Mouse (Mus musculus): ENCODE data around the gene Ahnak2. TPM values are rescaled to one million over a fixed set of nuclear protein-coding genes. Genes with fewer than 3 reads are reported as not detected.

Gene Ahnak2
- polyA plus RNA-seq, 1 experiment from 2014 or later, result 1.2 TPM

DNA sequence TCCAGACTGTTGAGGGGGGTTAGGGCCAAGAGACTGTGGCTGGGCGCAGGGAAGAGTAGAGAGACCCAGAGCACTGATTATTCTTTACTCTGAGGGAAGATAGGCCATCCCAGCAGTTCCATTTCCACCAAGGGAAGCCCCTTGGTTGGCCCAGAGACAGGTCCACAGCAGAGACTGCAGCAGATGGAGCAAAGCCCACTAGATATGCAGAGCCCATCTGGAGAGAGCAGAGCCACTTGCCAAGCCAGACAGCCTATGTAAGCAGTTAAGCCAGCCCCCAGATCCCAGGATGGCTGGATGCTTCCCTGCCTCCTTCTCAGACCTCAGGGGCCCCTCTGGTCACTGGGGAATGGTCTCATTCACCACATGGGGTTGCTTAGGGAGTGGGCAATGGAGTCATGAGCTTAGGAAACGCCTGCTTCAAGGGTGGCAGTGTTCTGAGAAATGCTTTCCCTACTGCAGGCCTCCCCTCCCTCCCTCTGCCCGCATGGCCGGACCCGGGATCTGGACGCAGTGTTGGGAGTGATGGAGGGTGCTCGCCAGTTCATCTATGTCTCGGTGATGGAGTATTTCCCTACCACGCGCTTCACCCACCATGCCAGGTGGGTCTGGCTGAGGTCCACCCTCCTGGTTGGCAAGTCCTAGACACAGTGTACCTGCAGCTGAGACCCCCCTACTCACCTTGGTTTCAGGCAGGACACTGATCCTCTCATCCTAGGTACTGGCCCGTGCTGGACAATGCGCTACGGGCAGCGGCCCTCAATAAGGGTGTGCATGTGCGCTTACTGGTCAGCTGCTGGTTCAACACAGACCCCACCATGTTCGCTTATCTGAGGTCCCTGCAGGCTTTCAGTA lies 35.2 kb downstream of the Ahnak2 start:
- H3K9ac ChIP-seq, result no peak overlapping the region
- ATAC-seq (ENCODE audit: insufficient number of reproducible peaks, insufficient read depth, low FRiP score, low TSS enrichment, low read depth), result no peak
- H3K9me3 ChIP-seq, result no peaks in the 10 kb centered on the region
- H3K36me3 ChIP-seq, result no peaks in the 10 kb centered on the region
- no peak overlapping the region for H3K4me3 ChIP-seq
- H3K4me1 ChIP-seq, result no peaks in the 10 kb centered on the region
- 92% methylated on average over 16 of the region's 16 CpGs for WGBS
- no peak overlapping the region for H3K4me2 ChIP-seq
- H3K27ac ChIP-seq, result no peak overlapping the region
- no peaks in the 10 kb centered on the region for H3K27me3 ChIP-seq

DNA sequence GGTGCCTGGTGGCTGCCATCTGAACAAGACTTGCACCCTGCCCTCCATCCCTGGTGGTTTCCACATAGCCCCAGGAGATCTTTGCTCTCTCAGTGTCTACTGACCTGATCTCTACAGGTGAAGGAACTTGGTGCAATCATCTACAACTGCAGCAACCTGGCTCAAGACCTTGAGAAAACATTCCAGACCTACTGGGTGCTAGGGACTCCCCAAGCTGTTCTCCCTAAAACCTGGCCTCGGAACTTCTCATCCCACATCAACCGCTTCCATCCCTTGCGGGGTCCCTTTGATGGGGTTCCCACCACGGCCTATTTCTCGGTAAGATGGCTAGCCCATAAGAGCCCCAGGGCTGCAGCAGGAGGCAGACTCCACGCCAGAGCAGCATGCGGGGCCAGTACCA lies 35.9 kb downstream of the Ahnak2 start:
- H3K27ac ChIP-seq, result no peak overlapping the region
- H3K36me3 ChIP-seq, result no peaks in the 10 kb centered on the region
- no peak overlapping the region for H3K9ac ChIP-seq
- 89% methylated on average over 7 of the region's 7 CpGs for WGBS
- no peak overlapping the region for H3K4me2 ChIP-seq
- H3K27me3 ChIP-seq, result no peaks in the 10 kb centered on the region
- H3K9me3 ChIP-seq, result no peaks in the 10 kb centered on the region
- no peaks in the 10 kb centered on the region for H3K4me1 ChIP-seq
- no peak for ATAC-seq (ENCODE audit: insufficient number of reproducible peaks, insufficient read depth, low FRiP score, low TSS enrichment, low read depth)
- no peak overlapping the region for H3K4me3 ChIP-seq

DNA sequence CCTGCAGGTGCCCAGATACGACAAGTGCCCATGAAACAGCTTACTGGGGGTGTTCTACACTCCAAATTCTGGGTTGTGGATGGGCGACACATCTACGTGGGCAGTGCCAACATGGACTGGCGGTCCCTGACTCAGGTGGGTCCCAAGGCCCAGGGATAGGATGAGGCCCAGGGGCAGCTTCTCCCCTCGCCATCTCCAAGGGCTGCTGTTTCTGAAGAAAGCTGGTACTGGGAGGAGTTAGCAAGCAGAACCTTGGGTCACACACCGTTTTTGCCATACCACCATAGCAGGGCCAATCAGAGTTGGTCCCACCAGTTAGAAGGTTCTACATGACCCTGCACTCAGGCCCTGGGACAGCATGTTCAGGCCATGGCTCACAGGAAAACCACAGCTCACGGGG lies 37.5 kb downstream of the Ahnak2 start:
- ATAC-seq (ENCODE audit: insufficient number of reproducible peaks, insufficient read depth, low FRiP score, low TSS enrichment, low read depth), result no peak
- H3K27me3 ChIP-seq, result no peaks in the 10 kb centered on the region
- H3K9ac ChIP-seq, result no peak overlapping the region
- no peaks in the 10 kb centered on the region for H3K36me3 ChIP-seq
- H3K4me3 ChIP-seq, result no peak overlapping the region
- H3K27ac ChIP-seq, result no peak overlapping the region
- no peak overlapping the region for H3K4me2 ChIP-seq
- no peaks in the 10 kb centered on the region for H3K4me1 ChIP-seq
- H3K9me3 ChIP-seq, result no peaks in the 10 kb centered on the region
- 87% methylated on average over 7 of the region's 7 CpGs for WGBS

DNA sequence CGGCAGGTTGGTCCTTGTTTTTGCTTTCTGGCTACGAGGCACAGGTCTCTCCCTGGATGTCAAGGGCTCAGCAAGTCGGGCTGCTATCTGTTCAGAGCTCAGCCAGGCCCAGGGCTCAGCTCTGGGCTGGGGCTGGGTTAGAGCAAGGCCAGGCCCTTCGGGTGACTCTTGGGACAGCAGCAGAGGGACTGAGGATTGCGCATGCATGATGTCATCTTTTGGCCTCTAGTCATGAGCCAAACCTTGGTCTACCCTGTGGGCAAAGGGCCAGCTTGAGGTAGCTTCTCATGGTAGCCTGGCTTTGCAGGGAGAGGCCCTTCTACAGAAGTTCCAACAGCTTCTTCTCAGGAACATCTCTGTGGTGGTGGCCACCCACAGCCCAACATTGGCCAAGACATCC lies 38.3 kb downstream of the Ahnak2 start:
- H3K4me2 ChIP-seq, result no peak overlapping the region
- no peak for ATAC-seq (ENCODE audit: insufficient number of reproducible peaks, insufficient read depth, low FRiP score, low TSS enrichment, low read depth)

DNA sequence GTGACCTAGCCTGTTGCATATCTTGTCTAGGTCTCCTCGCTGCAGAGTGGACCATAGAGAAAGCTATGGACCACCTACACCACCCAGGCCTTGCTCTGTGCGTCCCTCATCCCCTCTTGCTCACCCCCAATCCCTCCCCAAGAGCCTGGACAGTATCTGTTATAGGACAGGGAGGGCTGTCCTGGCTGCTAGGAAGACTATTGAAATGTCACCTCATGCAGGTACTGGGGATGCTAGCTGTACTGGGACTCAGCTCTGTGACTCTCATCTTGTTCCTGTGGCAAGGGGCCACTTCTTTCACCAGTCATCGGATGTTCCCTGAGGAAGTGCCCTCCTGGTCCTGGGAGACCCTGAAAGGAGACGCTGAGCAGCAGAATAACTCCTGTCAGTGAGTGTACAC lies 39.3 kb downstream of the Ahnak2 start:
- Histone ChIP-seq H3K4me1 (no peaks in the 10 kb centered on the region), H3K4me3 (no peak overlapping the region), H3K27ac (no peak overlapping the region), H3K36me3 (no peaks in the 10 kb centered on the region), H3K9me3 (no peaks in the 10 kb centered on the region), H3K4me2 (no peak overlapping the region), H3K9ac (no peak overlapping the region), H3K27me3 (no peaks in the 10 kb centered on the region)
- WGBS, result 86% methylated on average over 4 of the region's 4 CpGs
- no peak for ATAC-seq (ENCODE audit: insufficient number of reproducible peaks, insufficient read depth, low FRiP score, low TSS enrichment, low read depth)

More for the DNA sequence above, 38.3 kb downstream of the Ahnak2 start:
- no peak overlapping the region for H3K9ac ChIP-seq
- no peaks in the 10 kb centered on the region for H3K36me3 ChIP-seq
- H3K4me3 ChIP-seq, result no peak overlapping the region
- H3K4me1 ChIP-seq, result no peaks in the 10 kb centered on the region
- H3K9me3 ChIP-seq, result no peaks in the 10 kb centered on the region
- no peak overlapping the region for H3K27ac ChIP-seq
- H3K27me3 ChIP-seq, result no peaks in the 10 kb centered on the region
- 77% methylated on average over 5 of the region's 5 CpGs for WGBS

DNA sequence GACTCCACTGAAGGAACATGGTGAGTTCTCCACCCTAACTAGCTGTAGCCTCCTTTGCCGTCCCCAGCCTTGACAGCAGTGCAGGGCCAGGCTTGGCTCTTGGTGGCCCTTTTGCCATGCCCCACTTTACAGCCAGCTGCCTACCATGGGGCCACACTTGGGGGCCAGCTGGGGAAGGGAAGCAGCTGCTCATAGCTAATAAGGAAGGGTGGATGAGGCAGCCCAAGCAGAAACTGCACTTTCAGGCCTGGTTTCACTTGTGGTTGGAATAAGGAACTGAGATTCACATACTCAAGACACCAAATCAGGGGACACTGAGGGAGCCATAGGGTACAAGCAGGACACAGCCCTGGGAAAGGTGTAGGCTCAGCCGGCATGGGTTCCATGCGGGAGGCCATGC lies 40.4 kb downstream of the Ahnak2 start:
- H3K4me2 ChIP-seq, result no peak overlapping the region
- no peaks in the 10 kb centered on the region for H3K27me3 ChIP-seq
- no peaks in the 10 kb centered on the region for H3K4me1 ChIP-seq
- H3K9me3 ChIP-seq, result no peaks in the 10 kb centered on the region
- no peak for ATAC-seq (ENCODE audit: insufficient number of reproducible peaks, insufficient read depth, low FRiP score, low TSS enrichment, low read depth)
- WGBS, result 89% methylated on average over 3 of the region's 3 CpGs
- no peak overlapping the region for H3K9ac ChIP-seq
- H3K4me3 ChIP-seq, result no peak overlapping the region
- H3K36me3 ChIP-seq, result no peaks in the 10 kb centered on the region
- H3K27ac ChIP-seq, result no peak overlapping the region

DNA sequence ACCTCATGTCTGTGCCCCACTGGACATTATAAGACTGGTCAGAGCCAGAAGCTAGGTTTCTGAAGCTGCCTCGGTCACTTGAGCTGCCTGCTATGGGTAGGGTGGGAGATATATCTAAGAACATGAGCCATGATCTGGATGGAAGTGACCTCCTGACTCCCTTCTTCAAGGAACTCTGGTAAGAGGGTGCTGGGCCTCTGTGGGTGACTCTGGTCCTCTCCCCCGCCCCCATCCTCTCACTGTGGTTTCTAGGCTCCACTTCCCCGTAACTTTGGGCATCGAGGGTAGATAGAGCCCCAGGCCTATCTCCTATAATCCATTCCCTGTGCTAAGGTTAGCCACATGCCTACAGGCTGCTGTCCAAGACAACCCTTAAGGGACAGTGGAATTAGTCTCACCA lies 41.0 kb downstream of the Ahnak2 start:
- Histone ChIP-seq H3K9me3 (no peaks in the 10 kb centered on the region), H3K4me3 (no peak overlapping the region), H3K4me1 (no peaks in the 10 kb centered on the region), H3K9ac (no peak overlapping the region), H3K27ac (no peak overlapping the region), H3K36me3 (no peaks in the 10 kb centered on the region), H3K27me3 (no peaks in the 10 kb centered on the region), H3K4me2 (no peak overlapping the region)
- 77% methylated on average over 4 of the region's 4 CpGs for WGBS
- no peak for ATAC-seq (ENCODE audit: insufficient number of reproducible peaks, insufficient read depth, low FRiP score, low TSS enrichment, low read depth)

DNA sequence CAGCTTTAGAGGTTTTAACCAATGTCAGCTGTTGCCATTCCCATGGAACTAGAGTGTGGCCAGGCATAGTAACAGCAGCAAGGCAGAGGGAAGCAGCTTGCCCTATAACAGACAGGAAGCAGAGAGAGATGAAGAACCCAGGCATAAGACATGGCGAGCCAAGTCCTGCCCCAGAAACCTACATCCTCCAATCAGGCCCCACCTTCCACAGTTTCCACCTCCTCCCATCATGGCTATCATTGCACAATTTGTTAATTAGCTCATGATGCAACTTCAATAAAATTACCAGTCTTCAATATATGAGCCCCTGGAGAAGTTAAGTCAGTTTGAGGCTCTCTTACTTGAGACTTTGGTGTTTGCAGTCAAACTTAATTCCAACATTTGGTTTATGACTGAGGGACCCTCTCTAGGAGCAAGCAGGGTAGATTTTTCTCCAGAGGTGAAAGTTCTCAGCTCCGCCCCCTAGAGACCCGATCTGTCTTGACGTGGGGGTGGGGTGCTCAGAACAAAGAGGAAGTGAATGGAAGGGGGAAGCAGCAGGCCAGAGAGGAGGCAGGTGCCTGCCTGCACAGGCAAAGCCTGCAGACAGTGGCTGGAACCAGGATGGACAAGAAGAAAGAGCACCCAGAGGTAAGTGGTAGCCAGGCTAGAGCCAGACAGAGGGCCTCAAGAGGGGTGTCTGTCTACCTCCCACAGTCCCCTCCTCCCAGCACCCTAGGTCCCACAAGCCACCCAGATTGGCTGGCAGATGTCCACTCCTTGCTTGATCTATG lies 42.1 kb downstream of the Ahnak2 start, which contains the start of gene Pld4:
Pld4 (plus strand) TSS at position 502 of the 773 bp plus-strand sequence.
- no peak within 1 kb of the TSS for H3K4me3 ChIP-seq
- no peaks in the 10 kb centered on the region for H3K4me1 ChIP-seq
- no peak within 1 kb of the TSS for H3K27ac ChIP-seq
- WGBS, result 45% methylated on average over 4 of the region's 4 CpGs
- no peak within 1 kb of the TSS for H3K4me2 ChIP-seq
- H3K36me3 ChIP-seq, result no peaks in the 10 kb centered on the region
- no peaks in the 10 kb centered on the region for H3K27me3 ChIP-seq
- H3K9me3 ChIP-seq, result no peaks in the 10 kb centered on the region
- H3K9ac ChIP-seq, result no peak within 1 kb of the TSS
- ATAC-seq (ENCODE audit: insufficient number of reproducible peaks, insufficient read depth, low FRiP score, low TSS enrichment, low read depth), result no peak

DNA sequence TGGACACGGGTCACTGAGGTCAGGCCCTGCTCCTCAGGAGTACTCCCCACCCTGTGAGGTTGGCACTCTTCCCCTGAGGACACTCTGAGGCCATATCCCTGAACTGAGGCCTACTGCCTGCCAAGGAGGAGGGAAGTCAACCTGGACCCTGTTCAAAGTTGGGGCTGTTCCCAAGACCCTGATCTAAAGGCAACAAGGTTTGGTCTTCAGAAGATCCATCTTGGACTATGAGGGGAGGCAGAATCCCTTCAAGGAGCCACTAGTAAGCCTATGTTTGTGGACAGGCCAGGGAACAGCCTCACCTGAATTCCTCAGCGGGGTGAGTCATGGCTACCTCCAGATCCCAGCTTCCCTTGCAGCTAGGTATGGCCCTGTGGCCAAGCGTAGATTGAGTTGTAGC lies 43.0 kb downstream of the Ahnak2 start:
- no peak for ATAC-seq (ENCODE audit: insufficient number of reproducible peaks, insufficient read depth, low FRiP score, low TSS enrichment, low read depth)
- no peak overlapping the region for H3K4me2 ChIP-seq
- H3K9me3 ChIP-seq, result no peaks in the 10 kb centered on the region
- no peak overlapping the region for H3K4me3 ChIP-seq
- WGBS, result 83% methylated on average over 3 of the region's 3 CpGs
- H3K27me3 ChIP-seq, result no peaks in the 10 kb centered on the region
- H3K4me1 ChIP-seq, result no peaks in the 10 kb centered on the region
- H3K9ac ChIP-seq, result no peak overlapping the region
- no peak overlapping the region for H3K27ac ChIP-seq
- H3K36me3 ChIP-seq, result no peaks in the 10 kb centered on the region

DNA sequence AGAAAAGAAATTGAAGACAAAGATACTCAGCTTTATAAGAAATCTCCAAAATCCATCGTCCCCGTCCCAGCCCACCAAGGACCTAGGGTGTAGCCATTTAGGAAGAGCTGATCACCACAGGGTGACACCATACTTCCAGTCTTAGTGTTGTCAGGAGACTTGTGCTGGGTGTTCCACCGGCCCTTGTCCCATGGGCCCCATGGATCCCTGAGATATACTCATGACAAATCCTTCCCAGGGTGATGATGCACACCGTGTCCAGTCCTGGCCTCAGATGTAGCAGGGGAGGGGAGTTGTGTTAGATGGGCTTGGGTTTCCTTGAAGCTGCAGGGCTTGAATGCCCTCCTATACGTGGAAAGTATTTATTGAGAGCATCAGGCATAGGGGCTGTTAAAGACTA lies 44.6 kb downstream of the Ahnak2 start:
- no peak overlapping the region for H3K4me2 ChIP-seq
- H3K4me3 ChIP-seq, result no peak overlapping the region
- no peak for ATAC-seq (ENCODE audit: insufficient number of reproducible peaks, insufficient read depth, low FRiP score, low TSS enrichment, low read depth)
- no peak overlapping the region for H3K27ac ChIP-seq
- no peaks in the 10 kb centered on the region for H3K9me3 ChIP-seq
- H3K27me3 ChIP-seq, result no peaks in the 10 kb centered on the region
- H3K4me1 ChIP-seq, result no peaks in the 10 kb centered on the region
- 85% methylated on average over 5 of the region's 5 CpGs for WGBS
- H3K36me3 ChIP-seq, result no peaks in the 10 kb centered on the region
- H3K9ac ChIP-seq, result no peak overlapping the region

DNA sequence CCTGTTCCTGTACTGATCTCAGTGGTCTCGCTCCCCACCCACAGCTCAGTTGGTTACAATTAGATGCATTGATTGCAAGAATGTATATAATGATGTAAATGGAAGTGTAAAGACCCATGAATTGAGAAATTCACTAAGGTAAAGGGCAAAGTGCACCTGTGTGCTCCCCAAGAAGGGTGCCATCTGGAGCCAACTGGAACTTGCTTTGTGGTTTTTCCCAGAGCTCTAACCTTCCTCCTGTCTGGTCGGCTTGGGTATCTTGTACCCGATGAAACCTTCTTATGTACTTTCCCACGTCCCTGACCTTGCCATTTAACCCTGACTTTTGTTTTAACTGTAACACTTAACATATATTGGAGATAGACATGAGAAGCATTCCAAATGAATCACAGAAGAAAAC lies 46.6 kb downstream of the Ahnak2 start:
- Histone ChIP-seq H3K4me2 (no peak overlapping the region), H3K4me3 (no peak overlapping the region), H3K9ac (no peak overlapping the region), H3K4me1 (no peaks in the 10 kb centered on the region), H3K9me3 (no peaks in the 10 kb centered on the region), H3K36me3 (no peaks in the 10 kb centered on the region), H3K27ac (no peak overlapping the region), H3K27me3 (no peaks in the 10 kb centered on the region)
- 64% methylated on average over 4 of the region's 4 CpGs for WGBS
- ATAC-seq (ENCODE audit: insufficient number of reproducible peaks, insufficient read depth, low FRiP score, low TSS enrichment, low read depth), result no peak

DNA sequence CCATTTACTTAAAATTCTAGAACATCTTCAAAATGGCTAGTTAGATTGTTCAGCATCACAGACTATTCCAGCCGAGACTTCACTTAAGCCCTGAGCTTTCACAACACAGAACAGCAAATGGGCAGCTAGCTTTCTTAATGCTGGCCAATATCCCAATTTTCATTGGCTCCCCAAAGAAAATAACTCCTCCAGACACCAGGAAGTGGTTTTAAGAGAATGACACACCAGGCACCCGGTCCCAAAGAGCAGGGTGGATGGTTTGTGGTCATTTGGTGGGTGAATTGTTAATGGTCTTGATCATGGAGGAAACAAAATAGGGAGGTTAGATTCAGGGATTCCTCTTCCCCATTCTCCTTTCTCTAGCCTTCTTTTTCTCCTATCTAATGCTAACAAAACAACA lies 50.1 kb downstream of the Ahnak2 start:
- Histone ChIP-seq H3K4me1 (peaks cover 2% of the 10 kb centered on the region; the same call in 1 of the 2 replicates), H3K9ac (no peak overlapping the region), H3K27me3 (no peaks in the 10 kb centered on the region), H3K27ac (no peak overlapping the region), H3K9me3 (no peaks in the 10 kb centered on the region), H3K36me3 (no peaks in the 10 kb centered on the region), H3K4me2 (no peak overlapping the region), H3K4me3 (no peak overlapping the region)
- no peak for ATAC-seq (ENCODE audit: insufficient number of reproducible peaks, insufficient read depth, low FRiP score, low TSS enrichment, low read depth)
- 42% methylated on average over 2 of the region's 2 CpGs for WGBS

All from embryonic facial prominence, embryonic 13.5 days (tissue).